Mouse (Mus musculus): Measurements from ENCODE around the gene Rabl6. TPM values are rescaled to one million over a fixed set of nuclear protein-coding genes. Genes with fewer than 3 reads are reported as not detected.

Rabl6 gene
- 69.8 and 73.9 TPM in 2 replicates for polyA plus RNA-seq (2015; fragmentation: Nextera tagmentation; extraction: Ambion mirVana)

GRCm38 (mm10) chr2:25607761-25608622 is at the start of gene Rabl6:
Gene Rabl6, minus strand, starts transcription at chr2:25608521.
- under 1% methylated on average over 80 of the region's 80 CpGs for WGBS

DNA sequence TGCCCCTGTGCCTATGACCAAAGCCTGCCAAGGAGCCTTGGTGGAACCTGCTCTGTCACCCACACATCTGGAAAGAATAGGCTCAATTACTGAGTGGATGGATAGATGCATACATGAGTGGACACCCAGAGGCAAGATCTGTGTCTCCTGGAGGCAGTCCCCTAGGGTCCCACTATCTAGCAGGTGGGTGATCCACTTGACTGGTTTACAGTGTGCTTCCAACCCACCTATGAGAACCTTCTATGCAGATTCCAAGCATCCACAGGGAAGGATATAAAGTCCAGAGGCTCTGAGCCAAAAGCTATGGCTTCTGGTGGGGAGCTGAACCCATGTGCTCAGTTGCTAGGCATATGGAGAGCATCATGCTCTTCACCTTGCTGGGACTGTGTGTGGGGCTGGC is 49.3 kb upstream of the Rabl6 start, which contains the start of gene Lcn5:
Gene Lcn5 (plus strand): TSS at position 301 of the 400 bp plus-strand sequence.
- H3K27me3 ChIP-seq (ENCODE audit: insufficient read depth, low read length), result no peaks in the 10 kb centered on the region
- no peak for ATAC-seq (ENCODE audit: low FRiP score, low TSS enrichment)
- no peak within 1 kb of the TSS for H3K4me3 ChIP-seq (ENCODE audit: low read length)
- H3K36me3 ChIP-seq (ENCODE audit: insufficient read depth, low read length), result no peaks in the 10 kb centered on the region
- H3K4me2 ChIP-seq (replicated peaks; ENCODE audit: low read depth, low read length), result no peak within 1 kb of the TSS
- H3K4me1 ChIP-seq (ENCODE audit: insufficient read depth, low read length), result no peaks in the 10 kb centered on the region
- no peak within 1 kb of the TSS for H3K27ac ChIP-seq (ENCODE audit: low read length)
- no peak within 1 kb of the TSS for H3K9ac ChIP-seq (replicated peaks; ENCODE audit: low read length)
- H3K9me3 ChIP-seq (ENCODE audit: low read length), result no peaks in the 10 kb centered on the region

More at GRCm38 (mm10) chr2:25607761-25608622, at the start of gene Rabl6:
- peaks cover 6% of the 10 kb centered on the region; the same call in 1 of the 2 replicates for H3K36me3 ChIP-seq (ENCODE audit: insufficient read depth, low read length)
- H3K27ac ChIP-seq (ENCODE audit: low read length), result peak within 1 kb of the TSS; percentile 95
- peak within 1 kb of the TSS; percentile 90 for H3K9ac ChIP-seq (replicated peaks; ENCODE audit: low read length)
- no peaks in the 10 kb centered on the region for H3K9me3 ChIP-seq (ENCODE audit: low read length)
- ATAC-seq (ENCODE audit: low FRiP score, low TSS enrichment), result peak; percentile 91
- H3K4me3 ChIP-seq (ENCODE audit: low read length), result peak within 1 kb of the TSS; percentile 100
- peaks cover 19% of the 10 kb centered on the region for H3K4me1 ChIP-seq (ENCODE audit: insufficient read depth, low read length)
- no peaks in the 10 kb centered on the region for H3K27me3 ChIP-seq (ENCODE audit: insufficient read depth, low read length)
- peak within 1 kb of the TSS; percentile 75 for H3K4me2 ChIP-seq (replicated peaks; ENCODE audit: low read depth, low read length)

DNA sequence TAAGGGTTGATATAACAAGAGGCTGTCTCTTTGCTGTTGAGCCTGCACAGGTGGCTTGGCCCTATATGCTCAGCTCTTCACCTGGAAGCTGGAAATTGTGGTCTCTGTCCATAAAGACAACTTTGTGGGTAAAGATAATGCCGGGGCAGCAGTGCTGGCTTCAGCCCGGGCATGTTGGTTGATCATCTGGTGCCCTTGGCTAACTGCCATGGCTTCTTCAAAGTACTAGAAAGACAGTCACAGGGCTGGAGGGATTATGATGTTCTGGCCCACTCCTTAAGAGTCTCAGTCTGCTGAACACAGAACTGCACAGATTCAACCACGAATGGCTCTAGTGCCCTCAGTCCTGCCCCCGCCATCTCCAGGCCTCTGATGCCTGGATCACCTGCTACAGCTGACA is 48.9 kb upstream of the Rabl6 start:
- no peak for ATAC-seq (ENCODE audit: low FRiP score, low TSS enrichment)
- Histone ChIP-seq H3K4me3 (ENCODE audit: low read length) (no peak overlapping the region), H3K9ac (replicated peaks; ENCODE audit: low read length) (no peak overlapping the region), H3K4me1 (ENCODE audit: insufficient read depth, low read length) (no peaks in the 10 kb centered on the region), H3K27me3 (ENCODE audit: insufficient read depth, low read length) (no peaks in the 10 kb centered on the region), H3K4me2 (replicated peaks; ENCODE audit: low read depth, low read length) (no peak overlapping the region), H3K27ac (ENCODE audit: low read length) (no peak overlapping the region), H3K36me3 (ENCODE audit: insufficient read depth, low read length) (no peaks in the 10 kb centered on the region), H3K9me3 (ENCODE audit: low read length) (no peaks in the 10 kb centered on the region)
- 83% methylated on average over 4 of the region's 4 CpGs for WGBS

DNA sequence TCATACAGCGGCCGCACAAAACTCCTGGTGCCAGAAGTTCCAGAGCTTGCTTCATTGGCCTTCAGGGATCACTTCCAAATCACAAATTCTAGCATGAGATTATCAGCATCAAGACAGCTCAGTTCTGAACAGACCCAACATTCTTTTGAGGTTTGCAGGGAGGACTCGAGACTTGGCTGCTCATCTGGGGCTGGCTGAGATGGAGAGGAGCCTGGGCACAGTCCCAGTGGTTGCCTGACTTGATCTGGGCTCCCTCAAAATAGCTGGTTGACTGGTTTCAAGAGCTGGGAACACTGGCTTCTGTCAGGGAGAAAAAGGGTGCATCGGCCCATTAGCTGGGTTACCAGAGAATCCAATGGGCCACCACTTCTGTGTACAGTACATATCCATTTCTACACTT is 48.4 kb upstream of the Rabl6 start:
- no peak overlapping the region for H3K4me2 ChIP-seq (replicated peaks; ENCODE audit: low read depth, low read length)
- no peak overlapping the region for H3K4me3 ChIP-seq (ENCODE audit: low read length)
- no peak overlapping the region for H3K9ac ChIP-seq (replicated peaks; ENCODE audit: low read length)
- H3K4me1 ChIP-seq (ENCODE audit: insufficient read depth, low read length), result no peaks in the 10 kb centered on the region
- no peaks in the 10 kb centered on the region for H3K27me3 ChIP-seq (ENCODE audit: insufficient read depth, low read length)
- H3K9me3 ChIP-seq (ENCODE audit: low read length), result no peaks in the 10 kb centered on the region
- 86% methylated on average over 4 of the region's 4 CpGs for WGBS
- no peak for ATAC-seq (ENCODE audit: low FRiP score, low TSS enrichment)
- no peaks in the 10 kb centered on the region for H3K36me3 ChIP-seq (ENCODE audit: insufficient read depth, low read length)
- H3K27ac ChIP-seq (ENCODE audit: low read length), result no peak overlapping the region

DNA sequence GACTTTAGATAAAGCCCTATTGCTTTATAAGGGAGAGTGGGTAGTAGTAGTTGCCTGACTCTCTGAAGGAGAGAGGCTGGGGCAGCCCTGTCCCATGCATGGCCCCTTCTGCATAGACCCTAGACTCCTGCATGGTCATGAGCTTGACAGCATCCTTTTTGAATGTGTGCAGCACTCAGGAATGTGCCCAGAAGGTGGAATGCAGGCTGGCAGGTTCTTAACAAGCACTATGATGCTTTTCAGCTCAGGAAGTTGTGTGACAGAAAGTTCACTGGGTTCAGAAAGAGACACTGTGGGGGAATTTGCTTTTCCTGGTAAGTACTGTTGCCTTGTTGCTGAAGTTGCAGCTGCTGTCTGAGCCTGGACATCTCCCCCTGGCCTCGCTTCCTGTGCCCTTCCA is 46.2 kb upstream of the Rabl6 start:
- Histone ChIP-seq H3K27me3 (ENCODE audit: insufficient read depth, low read length) (no peaks in the 10 kb centered on the region), H3K36me3 (ENCODE audit: insufficient read depth, low read length) (no peaks in the 10 kb centered on the region), H3K4me1 (ENCODE audit: insufficient read depth, low read length) (no peaks in the 10 kb centered on the region), H3K9me3 (ENCODE audit: low read length) (no peaks in the 10 kb centered on the region), H3K4me2 (replicated peaks; ENCODE audit: low read depth, low read length) (no peak overlapping the region), H3K27ac (ENCODE audit: low read length) (no peak overlapping the region), H3K9ac (replicated peaks; ENCODE audit: low read length) (no peak overlapping the region), H3K4me3 (ENCODE audit: low read length) (no peak overlapping the region)
- ATAC-seq (ENCODE audit: low FRiP score, low TSS enrichment), result no peak
- 44% methylated on average over 1 of the region's 1 CpGs for WGBS

GRCm38 (mm10) chr2:25652902-25653301 is 44.6 kb upstream of the Rabl6 start, which contains the start of gene Lcn8:
Gene Lcn8, plus strand, starts transcription at chr2:25653120.
- Histone ChIP-seq H3K4me3 (ENCODE audit: low read length) (no peak within 1 kb of the TSS), H3K27me3 (ENCODE audit: insufficient read depth, low read length) (no peaks in the 10 kb centered on the region), H3K4me2 (replicated peaks; ENCODE audit: low read depth, low read length) (no peak within 1 kb of the TSS), H3K9me3 (ENCODE audit: low read length) (no peaks in the 10 kb centered on the region), H3K36me3 (ENCODE audit: insufficient read depth, low read length) (no peaks in the 10 kb centered on the region), H3K4me1 (ENCODE audit: insufficient read depth, low read length) (no peaks in the 10 kb centered on the region), H3K9ac (replicated peaks; ENCODE audit: low read length) (no peak within 1 kb of the TSS), H3K27ac (ENCODE audit: low read length) (no peak within 1 kb of the TSS)
- WGBS, result 79% methylated on average over 2 of the region's 2 CpGs
- no peak for ATAC-seq (ENCODE audit: low FRiP score, low TSS enrichment)

GRCm38 (mm10) chr2:25639890-25640289 is 31.6 kb upstream of the Rabl6 start:
- WGBS, result 24% methylated on average over 6 of the region's 6 CpGs
- Histone ChIP-seq H3K9me3 (ENCODE audit: low read length) (no peaks in the 10 kb centered on the region), H3K4me3 (ENCODE audit: low read length) (no peak overlapping the region), H3K36me3 (ENCODE audit: insufficient read depth, low read length) (no peaks in the 10 kb centered on the region), H3K4me2 (replicated peaks; ENCODE audit: low read depth, low read length) (no peak overlapping the region), H3K27ac (ENCODE audit: low read length) (no peak overlapping the region), H3K4me1 (ENCODE audit: insufficient read depth, low read length) (no peaks in the 10 kb centered on the region), H3K27me3 (ENCODE audit: insufficient read depth, low read length) (no peaks in the 10 kb centered on the region), H3K9ac (replicated peaks; ENCODE audit: low read length) (no peak overlapping the region)
- ATAC-seq (ENCODE audit: low FRiP score, low TSS enrichment), result no peak

DNA sequence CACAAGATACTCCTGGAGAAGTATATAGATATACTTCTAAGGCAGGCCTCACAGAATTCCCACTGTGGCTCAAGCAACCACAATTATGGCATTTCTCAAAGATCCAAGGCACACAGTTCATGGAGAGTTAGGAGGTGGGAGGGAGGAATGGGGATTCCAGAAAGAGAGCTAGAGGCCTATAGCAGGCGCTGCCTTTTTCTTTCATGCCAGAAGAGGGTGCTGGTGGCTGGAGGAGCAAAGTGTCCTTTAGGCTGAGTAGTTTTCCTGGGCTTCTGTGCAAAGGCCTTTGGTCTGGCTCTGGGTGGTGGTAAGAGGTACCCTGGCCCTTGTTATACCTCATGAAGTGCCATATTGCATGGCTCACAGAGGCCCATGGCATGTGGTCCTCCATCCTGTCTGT is 25.7 kb upstream of the Rabl6 start:
- no peak overlapping the region for H3K4me2 ChIP-seq (replicated peaks; ENCODE audit: low read depth, low read length)
- no peaks in the 10 kb centered on the region for H3K36me3 ChIP-seq (ENCODE audit: insufficient read depth, low read length)
- H3K4me1 ChIP-seq (ENCODE audit: insufficient read depth, low read length), result no peaks in the 10 kb centered on the region
- no peak overlapping the region for H3K9ac ChIP-seq (replicated peaks; ENCODE audit: low read length)
- no peak for ATAC-seq (ENCODE audit: low FRiP score, low TSS enrichment)
- no peak overlapping the region for H3K4me3 ChIP-seq (ENCODE audit: low read length)
- H3K27me3 ChIP-seq (ENCODE audit: insufficient read depth, low read length), result no peaks in the 10 kb centered on the region
- H3K27ac ChIP-seq (ENCODE audit: low read length), result no peak overlapping the region
- 69% methylated on average over 1 of the region's 1 CpGs for WGBS
- H3K9me3 ChIP-seq (ENCODE audit: low read length), result no peaks in the 10 kb centered on the region

- WGBS, result 88% methylated on average over 3 of the region's 3 CpGs
- ATAC-seq (ENCODE audit: low FRiP score, low TSS enrichment), result no peak
Observed at GRCm38 (mm10) chr2:25633616-25634015, 25.3 kb upstream of the Rabl6 start.

GRCm38 (mm10) chr2:25628738-25629137 is 20.4 kb upstream of the Rabl6 start:
- H3K4me1 ChIP-seq (ENCODE audit: insufficient read depth, low read length), result no peaks in the 10 kb centered on the region
- H3K9me3 ChIP-seq (ENCODE audit: low read length), result no peaks in the 10 kb centered on the region
- no peaks in the 10 kb centered on the region for H3K36me3 ChIP-seq (ENCODE audit: insufficient read depth, low read length)
- WGBS, result 35% methylated on average over 4 of the region's 4 CpGs
- no peaks in the 10 kb centered on the region for H3K27me3 ChIP-seq (ENCODE audit: insufficient read depth, low read length)
- H3K9ac ChIP-seq (replicated peaks; ENCODE audit: low read length), result no peak overlapping the region
- H3K27ac ChIP-seq (ENCODE audit: low read length), result no peak overlapping the region
- H3K4me3 ChIP-seq (ENCODE audit: low read length), result no peak overlapping the region
- ATAC-seq (ENCODE audit: low FRiP score, low TSS enrichment), result no peak
- H3K4me2 ChIP-seq (replicated peaks; ENCODE audit: low read depth, low read length), result no peak overlapping the region

More at GRCm38 (mm10) chr2:25633616-25634015, 25.3 kb upstream of the Rabl6 start:
- Histone ChIP-seq H3K9me3 (ENCODE audit: low read length) (no peaks in the 10 kb centered on the region), H3K4me1 (ENCODE audit: insufficient read depth, low read length) (no peaks in the 10 kb centered on the region), H3K9ac (replicated peaks; ENCODE audit: low read length) (no peak overlapping the region), H3K4me2 (replicated peaks; ENCODE audit: low read depth, low read length) (no peak overlapping the region), H3K27ac (ENCODE audit: low read length) (no peak overlapping the region), H3K27me3 (ENCODE audit: insufficient read depth, low read length) (no peaks in the 10 kb centered on the region), H3K36me3 (ENCODE audit: insufficient read depth, low read length) (no peaks in the 10 kb centered on the region), H3K4me3 (ENCODE audit: low read length) (no peak overlapping the region)

Data from kidney, embryonic 16.5 days (tissue).